Comparison of ENCODE assay signal across 26 mouse cellular contexts in the genomic region with DNA sequence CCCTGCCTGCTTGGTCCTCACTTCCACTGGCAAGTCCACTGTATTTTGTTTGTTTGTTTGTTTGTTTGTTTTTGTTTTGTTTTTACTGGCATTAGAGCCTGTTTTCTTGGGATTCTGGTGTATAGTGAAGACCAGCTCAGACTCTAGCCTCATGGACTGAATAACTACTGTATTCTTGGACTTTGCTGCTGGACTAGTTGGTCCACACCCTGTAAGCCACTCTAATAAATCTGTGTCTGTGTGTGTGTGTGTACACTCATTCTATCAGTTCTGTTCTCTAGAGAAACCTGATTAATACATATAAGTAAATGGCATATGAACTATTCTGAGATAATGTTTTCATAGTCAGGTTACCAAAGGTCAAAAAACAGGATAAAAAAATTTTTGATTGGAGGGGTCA.
"Had no signal": no experiment of that assay in that cellular context is flagged by ENCODE, and none has a peak within 500 bp of the region (broad histone marks: within the 10 kb centered on the region; RNA-seq: fewer than 3 reads in every experiment).

No protein-coding gene starts in this region.

- H3K9ac ChIP-seq: heart, embryonic 15.5 days; hindbrain, embryonic 14.5 days; kidney, embryonic 15.5 days; limb, embryonic 13.5 days; limb, embryonic 15.5 days; liver, embryonic 13.5 days had no signal

- H3K9me3 ChIP-seq: heart, embryonic 13.5 days; heart, embryonic 15.5 days; kidney, embryonic 15.5 days; limb, embryonic 13.5 days; limb, embryonic 15.5 days; liver, embryonic 13.5 days had no signal

- H3K4me1 ChIP-seq: heart, embryonic 13.5 days; heart, embryonic 15.5 days; kidney, embryonic 15.5 days; limb, embryonic 13.5 days; limb, embryonic 15.5 days; liver, embryonic 13.5 days had no signal

- ATAC-seq: hindbrain, embryonic 16.5 days; inflammation-experienced regulatory T-cells, adult 6 months had no signal

- H3K27me3 ChIP-seq: heart, embryonic 13.5 days; heart, embryonic 15.5 days; kidney, embryonic 15.5 days; limb, embryonic 13.5 days; limb, embryonic 15.5 days; liver, embryonic 13.5 days had no signal

- H3K4me3 ChIP-seq: heart, adult 2 months; heart, embryonic 13.5 days; heart, embryonic 15.5 days; kidney, embryonic 15.5 days; limb, embryonic 13.5 days; limb, embryonic 15.5 days; liver, embryonic 13.5 days had no signal

- H3K27ac ChIP-seq: heart, adult 2 months; heart, embryonic 13.5 days; heart, embryonic 15.5 days; hindbrain, embryonic 14.5 days; kidney, embryonic 15.5 days; kidney, postnatal 0 days; limb, embryonic 13.5 days; limb, embryonic 15.5 days; liver, embryonic 13.5 days had no signal

- DNase-seq: gastrocnemius, postnatal 14 days; gastrocnemius, postnatal 36 days; heart, adult 11 months; heart, adult 2 months; heart, postnatal 14 days; heart, postnatal 36 days; kidney, adult 11 months; kidney, adult 2 months; kidney, adult 9 months; kidney, postnatal 14 days; kidney, postnatal 36 days; layer of hippocampus, adult 9-11 months; layer of hippocampus, postnatal 36 days; left cerebral cortex, postnatal 4 days; liver, embryonic 13.5 days had no signal

- H3K4me2 ChIP-seq: heart, embryonic 11.5 days; heart, embryonic 13.5 days; heart, embryonic 15.5 days; hindbrain, embryonic 14.5 days; kidney, embryonic 15.5 days; limb, embryonic 13.5 days; limb, embryonic 15.5 days; liver, embryonic 11.5 days; liver, embryonic 13.5 days had no signal
